Mouse (Mus musculus): ENCODE data around the gene Rhou.
"Not testable (repeated sequence)": the region's sequence is repeated elsewhere in the genome, so short reads cannot be mapped to it uniquely, and the experiment has no call there.

Rhou gene

GRCm38 (mm10) chr8:123653308-123653993 is at the start of gene Rhou:
Gene Rhou, plus strand, starts transcription at chr8:123653929.
- peak; percentile 94 for DNase-seq (ENCODE audit: low spot score)

GRCm38 (mm10) chr8:123612652-123613051 is 41.1 kb upstream of the Rhou start:
- DNase-seq (ENCODE audit: low spot score), result not testable (repeated sequence)

- DNase-seq (ENCODE audit: low spot score), result not testable (repeated sequence)
These were observed 30.2 kb upstream of the Rhou start for GRCm38 (mm10) chr8:123623523-123623922.

GRCm38 (mm10) chr8:123624274-123624673 is 29.5 kb upstream of the Rhou start:
- no peak for DNase-seq (ENCODE audit: low spot score)

- DNase-seq (ENCODE audit: low spot score), result no peak
These were observed 29.0 kb upstream of the Rhou start for GRCm38 (mm10) chr8:123624702-123625101.

GRCm38 (mm10) chr8:123625717-123626116 is 28.0 kb upstream of the Rhou start:
- DNase-seq (ENCODE audit: low spot score), result no peak

- no peak for DNase-seq (ENCODE audit: low spot score)
These were observed 26.1 kb upstream of the Rhou start for GRCm38 (mm10) chr8:123627410-123628147.

- DNase-seq (ENCODE audit: low spot score), result peak; percentile 45
These were observed 25.3 kb upstream of the Rhou start for GRCm38 (mm10) chr8:123628253-123628967.

GRCm38 (mm10) chr8:123628968-123629755 is 24.6 kb upstream of the Rhou start:
- peak; percentile 73 for DNase-seq (ENCODE audit: low spot score)

- no peak for DNase-seq (ENCODE audit: low spot score)
These were observed 23.7 kb upstream of the Rhou start for GRCm38 (mm10) chr8:123630058-123630457.

- DNase-seq (ENCODE audit: low spot score), result no peak
These were observed 22.9 kb upstream of the Rhou start for GRCm38 (mm10) chr8:123630841-123631251.

- DNase-seq (ENCODE audit: low spot score), result not testable (repeated sequence)
These were observed 22.0 kb upstream of the Rhou start for GRCm38 (mm10) chr8:123631746-123632145.

GRCm38 (mm10) chr8:123632257-123632656 is 21.5 kb upstream of the Rhou start:
- no peak for DNase-seq (ENCODE audit: low spot score)

- DNase-seq (ENCODE audit: low spot score), result no peak
These were observed 19.9 kb upstream of the Rhou start for GRCm38 (mm10) chr8:123633801-123634200.

GRCm38 (mm10) chr8:123634395-123635131 is 19.2 kb upstream of the Rhou start:
- no peak for DNase-seq (ENCODE audit: low spot score)

- no peak for DNase-seq (ENCODE audit: low spot score)
These were observed 18.1 kb upstream of the Rhou start for GRCm38 (mm10) chr8:123635671-123636070.

GRCm38 (mm10) chr8:123643330-123644051 is 10.2 kb upstream of the Rhou start:
- DNase-seq (ENCODE audit: low spot score), result peak; percentile 61

- DNase-seq (ENCODE audit: low spot score), result no peak
These were observed 8.5 kb upstream of the Rhou start for GRCm38 (mm10) chr8:123645229-123645628.

- DNase-seq (ENCODE audit: low spot score), result no peak
These were observed 5.2 kb upstream of the Rhou start for GRCm38 (mm10) chr8:123648245-123649170.
